Mouse (Mus musculus): ENCODE data around the gene L1td1.

L1td1 gene

DNA sequence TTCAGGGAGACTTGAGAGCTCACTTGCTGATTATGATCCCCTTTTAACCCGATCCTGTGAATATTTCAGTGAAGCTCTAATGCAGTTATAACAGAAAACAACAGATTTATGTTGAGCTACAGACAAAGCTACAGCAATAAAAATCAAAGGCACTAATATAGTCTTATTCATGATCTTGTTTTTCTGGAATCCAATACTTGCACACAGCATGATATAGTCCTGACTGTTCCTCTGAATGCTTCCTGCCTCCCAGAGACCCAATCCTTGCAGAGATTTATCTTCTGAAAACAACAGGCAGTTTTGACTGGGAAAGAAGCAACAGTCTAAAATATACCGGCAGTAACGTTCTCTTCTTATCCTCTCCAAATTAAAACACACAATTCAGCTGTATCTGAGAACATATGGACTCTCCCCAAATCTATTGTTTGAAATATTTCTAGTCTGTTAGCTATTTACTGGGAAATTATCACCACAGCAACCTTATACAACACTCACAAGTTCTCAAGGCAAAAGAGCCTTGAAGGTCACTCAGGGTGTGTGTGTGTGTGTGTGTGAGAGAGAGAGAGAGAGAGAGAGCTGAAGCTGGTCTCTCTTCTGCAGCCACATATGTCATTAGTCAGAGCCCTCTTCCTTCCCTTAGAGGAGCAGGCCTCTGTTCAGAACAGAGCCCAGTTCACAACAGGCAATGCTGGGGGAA lies 16.8 kb downstream of the L1td1 start:
- no peak for DNase-seq

DNA sequence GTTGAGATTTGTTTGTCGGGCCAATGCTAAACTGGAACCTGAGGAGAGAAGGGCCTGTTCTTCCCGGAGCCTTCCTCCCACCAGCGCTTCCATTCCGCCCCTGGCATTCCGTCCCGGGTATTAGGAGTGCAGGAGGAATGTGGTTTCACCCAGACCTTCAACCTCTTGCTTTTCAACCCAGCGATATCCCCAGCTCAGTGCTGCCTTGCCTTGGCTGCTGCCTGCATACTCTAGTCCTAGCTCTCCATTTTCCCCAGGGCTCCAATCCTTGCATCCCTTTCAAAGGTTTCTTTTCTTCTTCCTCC lies 17.3 kb downstream of the L1td1 start:
- DNase-seq, result no peak

DNA sequence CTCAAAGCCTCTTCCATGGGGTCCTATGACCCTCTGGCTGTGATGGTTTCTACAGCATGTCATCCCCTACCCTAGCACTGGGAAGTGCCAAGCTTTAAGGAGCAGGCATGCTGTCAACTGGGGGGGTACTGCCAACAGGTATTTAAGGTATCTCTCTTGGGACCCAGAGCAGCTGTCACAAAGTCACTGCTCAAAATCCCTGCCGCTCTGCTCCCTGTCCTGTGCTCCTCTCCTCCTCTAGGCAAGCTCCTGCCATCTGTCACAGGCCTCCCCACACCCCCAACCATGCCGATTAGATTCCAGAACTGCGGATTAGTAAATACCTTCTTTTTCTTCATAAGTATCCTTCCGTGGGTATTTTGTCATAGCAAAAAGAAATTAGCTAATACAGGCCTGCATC lies 27.9 kb downstream of the L1td1 start:
- DNase-seq, result no peak

DNA sequence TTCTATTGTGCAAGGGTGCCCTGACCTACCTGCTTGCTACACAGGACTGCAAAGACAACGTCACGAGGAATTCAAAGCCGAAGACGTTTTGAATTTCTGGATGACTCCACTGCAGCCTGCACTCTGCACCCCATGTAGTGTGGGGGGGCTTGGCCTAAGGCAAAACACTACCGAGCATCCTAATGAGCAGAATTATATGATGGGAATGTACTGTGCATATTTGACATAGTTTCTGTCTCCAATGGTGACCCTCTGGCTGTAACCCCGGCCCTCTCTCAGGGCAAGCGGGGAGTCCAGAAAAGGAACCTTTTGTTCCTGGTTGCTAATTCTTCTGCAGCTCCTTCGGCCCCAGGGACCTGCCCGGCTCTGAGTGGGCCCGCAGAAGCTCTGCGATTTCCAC lies 29.6 kb downstream of the L1td1 start:
- no peak for DNase-seq

DNA sequence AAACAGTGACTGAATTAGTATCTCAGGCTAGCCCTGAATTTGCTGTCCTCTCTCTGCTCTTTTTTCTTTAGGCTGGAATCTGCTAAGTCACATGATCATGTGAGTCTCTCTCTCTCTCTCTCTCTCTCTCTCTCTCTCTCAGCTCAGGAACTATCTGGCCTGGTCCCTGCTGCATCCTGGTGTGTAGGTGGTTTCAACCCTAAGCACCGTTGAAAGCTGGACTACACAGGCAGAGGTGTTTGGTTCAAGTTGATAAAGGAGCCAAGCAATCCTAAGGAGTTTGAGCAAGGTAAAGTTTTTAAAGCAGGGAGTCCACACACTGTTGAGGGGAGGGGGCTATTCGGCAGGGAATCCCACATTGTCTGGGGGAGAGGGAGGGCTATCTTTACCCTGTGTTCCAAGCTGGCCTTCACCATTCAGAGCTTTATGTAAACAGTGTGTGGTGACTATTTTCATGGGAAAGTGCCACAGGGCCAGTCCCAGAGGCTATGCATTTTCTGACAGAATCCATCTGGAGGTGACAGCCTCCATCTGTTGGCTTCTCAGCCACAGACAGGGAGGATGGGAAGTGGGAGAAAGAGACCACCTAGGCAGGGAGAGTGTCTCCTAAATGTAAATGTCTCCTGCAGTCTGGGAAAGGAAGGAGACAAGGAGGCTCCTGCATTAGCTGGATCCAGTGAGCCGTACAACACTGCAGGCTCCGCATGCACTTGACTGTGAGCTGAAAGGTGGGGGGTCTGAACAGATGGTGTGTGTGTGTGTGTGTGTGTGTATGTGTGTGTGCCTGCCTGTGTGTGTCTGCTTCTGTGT lies 31.7 kb downstream of the L1td1 start:
- DNase-seq, result no peak

DNA sequence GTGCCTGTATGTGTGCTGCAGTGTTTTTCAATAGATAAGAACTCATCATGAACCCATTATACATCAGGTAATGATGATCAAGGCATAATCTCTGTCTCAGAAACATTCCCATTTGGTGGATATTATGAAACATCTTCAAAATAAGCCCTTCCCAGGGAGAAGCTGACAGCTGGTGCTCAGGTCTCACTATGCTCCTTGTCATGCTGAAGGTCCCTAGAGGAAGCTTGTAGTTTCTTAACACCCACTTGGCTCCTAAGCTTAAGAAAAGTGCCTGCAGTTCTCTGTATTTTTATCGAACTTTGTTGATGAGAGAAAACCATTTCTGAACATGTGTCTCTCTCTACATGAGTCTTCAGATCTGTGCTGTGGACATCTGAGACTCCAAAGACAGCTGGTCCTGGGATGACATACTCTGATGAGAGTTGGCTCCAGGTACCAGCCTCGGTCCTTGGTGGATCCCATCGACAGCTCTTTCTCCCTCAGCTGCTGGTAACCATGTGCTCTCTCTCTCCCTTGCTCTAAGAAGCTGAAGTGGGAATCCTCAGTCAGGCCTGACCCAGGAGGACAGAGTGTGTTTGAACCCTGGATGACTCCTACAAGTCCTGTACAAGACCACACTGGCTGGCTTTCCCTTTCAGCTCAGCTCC lies 32.5 kb downstream of the L1td1 start:
- no peak for DNase-seq

DNA sequence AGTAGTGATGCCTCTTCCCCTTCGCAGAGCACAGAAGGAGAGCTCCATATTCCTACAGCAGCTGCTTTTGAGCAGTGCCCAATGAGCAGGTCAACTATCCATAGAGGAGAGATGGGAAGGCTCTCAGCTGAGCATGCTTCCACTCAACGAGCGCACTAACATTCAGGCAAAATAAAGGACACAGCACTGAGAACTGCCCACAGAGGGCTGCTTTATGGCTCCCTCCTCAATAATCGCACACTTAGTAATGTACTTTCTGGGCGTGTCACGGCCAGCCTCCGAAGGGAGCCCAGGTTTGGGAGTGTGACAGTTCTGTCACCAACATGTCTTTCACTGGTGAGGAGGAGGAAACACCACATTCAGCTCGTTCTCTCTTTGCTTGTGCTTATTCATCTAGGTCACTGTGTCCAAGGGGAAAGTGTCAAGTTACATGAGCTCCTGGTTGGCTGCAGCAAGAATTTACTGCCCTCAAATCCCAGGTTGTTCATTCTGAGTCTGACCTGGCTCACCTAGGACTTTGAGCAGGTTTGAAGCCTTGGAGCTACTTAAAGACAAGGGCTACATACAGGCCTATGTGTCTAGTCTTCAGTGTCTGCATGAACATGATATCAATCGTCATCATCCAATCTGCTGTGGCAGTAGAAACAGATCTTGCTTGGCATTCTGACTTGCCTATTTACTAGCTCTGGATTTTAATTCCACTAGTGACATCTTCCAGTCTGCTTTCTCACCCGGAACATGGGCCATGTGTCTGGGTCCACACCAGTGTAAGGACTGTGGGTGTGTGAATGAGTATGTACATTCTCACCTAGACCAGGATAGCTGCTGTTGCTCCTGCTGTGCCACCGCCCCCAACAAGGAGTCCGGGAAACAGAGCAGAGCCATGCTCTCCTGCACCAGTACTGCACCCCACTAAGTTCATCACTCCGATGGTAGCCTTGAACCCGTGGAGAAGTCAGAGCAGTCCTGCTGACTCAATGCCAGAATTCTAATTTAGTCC lies 40.9 kb downstream of the L1td1 start:
- DNase-seq, result no peak

DNA sequence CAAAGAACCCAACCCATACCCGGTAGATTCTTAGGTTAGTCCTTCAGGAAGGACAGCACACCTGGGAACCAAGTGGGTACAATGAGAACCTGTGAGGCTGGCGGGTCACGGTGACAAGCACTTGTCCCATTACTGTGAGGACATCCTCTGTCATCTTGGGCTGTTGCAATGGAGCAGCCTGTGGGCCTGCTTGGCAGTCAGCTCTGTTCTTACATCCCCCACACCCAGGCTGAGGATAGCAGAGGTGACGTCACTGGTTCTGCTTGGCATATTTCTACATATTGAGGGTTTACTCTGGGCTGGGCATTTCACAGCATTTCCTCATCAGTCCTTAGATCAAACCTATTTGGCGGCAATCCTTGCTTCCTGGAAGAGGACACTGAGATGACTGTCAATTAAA lies 47.3 kb downstream of the L1td1 start:
- DNase-seq, result no peak

DNA sequence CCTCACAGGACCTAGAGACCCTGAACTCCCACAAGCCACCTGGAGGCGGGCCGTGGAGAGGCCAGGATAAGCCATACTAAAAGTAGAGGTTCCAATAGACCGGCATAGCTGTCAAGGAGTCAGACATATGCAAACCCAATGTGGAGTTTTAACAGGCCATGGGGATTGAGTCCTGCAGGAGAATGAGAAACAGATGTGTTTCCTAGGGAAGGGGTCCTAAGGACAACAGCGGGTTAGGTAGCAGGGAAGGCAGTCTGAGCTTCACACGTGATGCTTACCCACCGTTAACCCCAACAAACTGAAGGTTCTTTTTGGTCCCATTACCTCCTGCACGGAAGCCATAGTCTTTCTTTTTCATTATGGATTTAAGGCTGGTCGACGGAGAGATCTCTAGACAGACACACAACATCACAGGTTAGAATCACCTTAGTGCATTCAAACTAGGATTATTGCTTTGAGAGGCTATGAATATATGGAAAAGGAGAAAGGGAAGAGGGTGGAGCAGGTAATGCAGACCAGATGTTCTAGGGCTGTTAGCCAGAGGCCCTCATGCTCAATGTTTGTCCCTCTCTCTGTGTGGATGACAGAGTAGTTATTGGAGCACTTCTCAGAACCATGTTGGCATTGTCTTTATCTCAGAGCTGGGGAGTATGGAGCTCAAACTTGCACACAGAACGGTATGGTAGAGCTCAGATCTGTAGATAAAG lies 50.3 kb downstream of the L1td1 start:
- DNase-seq, result no peak

DNA sequence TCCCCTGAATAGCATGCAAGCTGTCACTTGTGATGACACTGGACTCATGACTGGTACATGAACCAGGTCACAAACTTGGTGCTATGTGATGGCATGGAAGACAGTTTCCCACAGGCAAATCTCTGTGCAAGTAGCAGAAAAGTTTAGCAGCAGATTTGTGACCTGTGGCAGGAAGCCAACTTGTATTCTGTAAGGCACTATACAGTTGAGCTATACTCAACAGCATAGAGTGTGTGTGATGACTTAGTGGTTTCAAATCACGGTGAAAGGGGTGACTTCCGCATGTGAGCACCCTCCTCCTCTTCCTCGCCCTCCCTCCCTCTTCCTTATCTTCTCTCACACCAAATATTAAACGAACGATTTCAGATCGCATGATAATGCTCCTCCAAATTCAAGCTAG lies 50.9 kb downstream of the L1td1 start:
- no peak for DNase-seq

DNA sequence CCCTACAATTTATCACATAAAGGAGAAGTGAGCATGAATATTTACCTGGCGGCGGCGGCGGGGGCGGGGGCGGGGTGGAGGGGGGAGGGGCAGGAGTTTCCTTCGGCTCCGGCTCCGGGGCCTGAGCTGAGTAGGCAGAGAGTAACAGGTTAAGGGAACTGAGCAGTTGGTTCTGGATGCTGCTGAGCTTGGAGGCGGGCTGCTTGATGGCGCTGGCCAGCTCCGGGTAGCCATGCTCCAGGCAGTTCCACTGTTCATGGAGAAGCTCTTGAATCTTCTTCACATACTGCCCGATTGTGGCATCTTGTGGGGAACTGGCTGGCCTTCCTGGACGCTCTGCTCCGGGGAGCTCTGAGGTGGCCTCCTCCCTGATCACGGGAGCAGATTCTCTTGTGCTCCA lies 51.7 kb downstream of the L1td1 start:
- DNase-seq, result no peak

DNA sequence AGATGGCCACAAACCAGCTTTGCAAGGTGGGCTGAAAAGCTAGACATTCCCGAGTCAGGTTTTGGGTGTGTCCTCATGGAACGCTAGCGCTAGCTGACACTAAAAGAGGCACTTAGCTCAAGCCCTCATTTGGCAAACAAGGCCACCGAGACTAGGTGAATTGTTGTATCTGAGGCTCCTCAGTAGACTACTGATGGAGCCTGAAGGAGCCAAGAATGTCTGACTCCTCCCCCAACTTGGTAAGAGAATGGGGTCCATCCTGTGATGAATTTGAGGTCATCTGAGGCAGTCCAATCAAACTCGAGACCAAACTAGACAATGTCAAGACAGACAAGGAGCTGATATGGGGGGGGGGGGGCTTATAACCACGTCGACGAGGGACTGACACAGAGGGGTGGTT lies 59.3 kb downstream of the L1td1 start:
- DNase-seq, result no peak

DNA sequence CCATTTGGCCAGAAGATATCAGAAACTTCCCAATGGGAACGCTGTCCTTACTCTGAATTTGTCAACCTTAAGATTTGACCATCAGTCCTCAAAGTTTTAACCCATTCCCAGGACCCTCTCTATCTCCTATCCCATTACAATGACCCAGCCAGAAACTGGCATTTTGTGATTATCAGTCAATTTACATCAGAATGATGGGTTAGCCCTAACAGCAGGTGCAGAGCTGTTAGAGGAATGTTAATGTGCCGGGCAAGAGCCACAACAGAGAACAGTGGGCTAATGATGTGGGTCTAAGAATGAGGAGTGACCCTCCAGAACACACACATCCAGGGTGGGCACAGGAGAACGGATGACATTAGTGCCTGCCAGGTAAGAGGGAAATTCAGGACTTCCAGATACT lies 59.7 kb downstream of the L1td1 start:
- no peak for DNase-seq

All from thymus, postnatal 36 days (tissue).